Mouse (Mus musculus): ENCODE data around the gene Itprid1.

Itprid1 gene

DNA sequence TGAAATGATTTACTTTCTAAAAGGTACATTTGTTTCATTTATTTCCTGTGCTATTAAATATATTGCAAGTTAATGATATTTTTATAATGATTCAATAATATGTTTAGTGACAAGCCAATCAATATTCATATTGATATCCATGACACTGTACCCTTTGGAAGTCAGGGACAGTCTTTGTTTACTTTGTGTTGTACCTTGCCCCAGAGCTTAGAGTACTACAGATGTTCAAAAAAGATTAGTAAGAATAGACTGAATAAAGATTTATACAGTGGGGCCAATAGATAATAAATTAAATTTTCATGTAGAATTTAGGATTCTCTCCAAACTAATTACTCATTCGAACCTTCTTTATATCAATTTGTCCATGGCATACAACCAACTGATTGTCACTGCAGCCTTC is 50.9 kb downstream of the Itprid1 start:
- DNase-seq (ENCODE audit: low spot score in 2 of 2), result no peak

- no peak for DNase-seq (ENCODE audit: low spot score in 2 of 2)
Measured at GRCm38 (mm10) chr6:55901568-55902328, 65.1 kb downstream of the Itprid1 start.

DNA sequence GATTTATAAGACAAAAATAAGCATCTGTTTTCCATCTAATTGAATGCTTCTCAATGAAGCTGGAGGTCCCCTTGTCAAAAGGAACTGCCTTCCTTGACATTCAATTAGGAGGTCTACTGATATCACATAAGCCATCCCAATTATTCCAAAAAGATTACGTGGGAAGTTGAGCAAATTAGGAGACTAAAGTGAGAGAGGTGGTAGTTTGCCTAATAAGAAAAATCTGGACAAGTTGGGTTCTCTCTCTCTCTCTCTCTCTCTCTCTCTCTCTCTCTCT is 65.6 kb downstream of the Itprid1 start:
- no peak for DNase-seq (ENCODE audit: low spot score in 2 of 2)

DNA sequence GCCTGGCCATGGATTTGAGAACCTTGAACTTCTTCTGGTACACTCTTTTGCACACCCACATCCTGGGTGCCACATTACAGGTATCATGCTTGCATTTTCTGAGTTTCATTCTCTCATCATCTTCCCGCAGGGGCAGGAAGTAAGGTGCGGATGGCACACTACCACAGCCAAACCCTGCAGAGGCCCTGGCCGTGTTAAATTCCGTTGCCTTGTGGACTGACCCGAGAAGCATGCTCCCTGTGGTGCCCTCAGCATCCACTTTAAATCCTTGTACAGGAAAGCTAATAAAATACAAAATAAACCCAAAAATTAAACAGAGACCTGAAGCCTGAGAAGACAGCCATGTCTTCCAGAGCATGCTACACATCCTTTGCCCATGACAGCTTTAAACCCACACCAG is 82.5 kb downstream of the Itprid1 start:
- DNase-seq (ENCODE audit: low spot score in 2 of 2), result no peak

DNA sequence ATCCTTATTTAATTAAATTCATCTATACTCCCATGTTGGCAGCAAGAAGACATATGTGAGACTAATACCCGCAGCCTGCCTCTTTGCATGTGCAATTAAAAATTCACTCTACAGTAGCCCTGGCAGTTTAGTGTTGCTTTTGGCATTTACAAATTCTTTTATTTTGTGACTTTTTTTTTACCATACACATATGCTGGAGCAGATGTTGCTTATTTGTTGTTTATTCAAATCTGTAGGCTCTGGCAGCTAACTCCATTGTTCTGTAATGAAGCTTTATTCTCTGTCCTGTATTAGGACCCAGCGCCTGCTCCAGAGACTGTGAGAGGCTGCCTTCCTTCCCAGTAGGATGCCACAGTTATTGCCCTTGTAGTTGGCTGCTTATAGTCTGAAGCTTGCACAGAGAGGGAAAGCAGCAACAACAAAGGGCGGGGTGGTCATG is 83.6 kb downstream of the Itprid1 start:
- no peak for DNase-seq (ENCODE audit: low spot score in 2 of 2)

DNA sequence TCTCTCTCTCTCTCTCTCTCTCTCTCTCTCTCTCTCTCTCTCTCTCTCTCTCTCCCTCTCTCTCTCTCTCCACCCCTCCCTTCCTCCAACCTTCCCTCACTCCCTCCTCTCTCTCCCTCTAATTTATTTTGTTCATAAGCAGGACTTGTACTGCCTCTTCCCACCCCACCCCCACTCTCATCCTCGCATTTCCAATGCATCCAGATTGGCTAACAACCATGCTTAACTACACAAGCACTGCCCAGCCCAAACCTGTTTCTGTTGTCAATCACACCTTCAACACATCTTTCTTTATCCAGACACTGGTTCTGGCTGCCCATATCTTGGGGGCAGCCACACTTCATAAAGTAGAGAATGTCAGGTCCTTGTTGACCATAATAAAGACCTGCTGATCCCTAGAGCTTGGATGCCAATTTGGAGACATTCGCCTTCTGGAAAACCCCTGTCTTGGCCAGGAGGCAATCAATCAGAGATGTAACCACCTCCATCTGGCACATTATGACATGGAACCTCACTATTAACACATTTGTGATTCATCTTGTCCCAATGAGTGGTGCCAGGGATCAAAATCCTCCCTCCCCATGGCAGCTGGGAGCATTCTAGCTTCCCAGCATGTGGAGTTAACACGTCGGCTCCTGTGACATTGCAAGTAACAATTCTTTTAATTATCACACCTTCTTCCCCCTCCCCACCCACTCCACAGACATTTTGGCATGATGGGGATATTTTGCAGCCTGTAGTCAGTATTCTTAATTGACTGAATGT is 84.4 kb downstream of the Itprid1 start:
- DNase-seq (ENCODE audit: low spot score in 2 of 2), result no peak

- DNase-seq (ENCODE audit: low spot score in 2 of 2), result no peak
Measured at GRCm38 (mm10) chr6:55944709-55945108, 108.0 kb downstream of the Itprid1 start.

GRCm38 (mm10) chr6:55950345-55951110 is 113.8 kb downstream of the Itprid1 start:
- DNase-seq (ENCODE audit: low spot score in 2 of 2), result no peak

- DNase-seq (ENCODE audit: low spot score in 2 of 2), result no peak
Measured at GRCm38 (mm10) chr6:55972998-55973397, 136.3 kb downstream of the Itprid1 start.

DNA sequence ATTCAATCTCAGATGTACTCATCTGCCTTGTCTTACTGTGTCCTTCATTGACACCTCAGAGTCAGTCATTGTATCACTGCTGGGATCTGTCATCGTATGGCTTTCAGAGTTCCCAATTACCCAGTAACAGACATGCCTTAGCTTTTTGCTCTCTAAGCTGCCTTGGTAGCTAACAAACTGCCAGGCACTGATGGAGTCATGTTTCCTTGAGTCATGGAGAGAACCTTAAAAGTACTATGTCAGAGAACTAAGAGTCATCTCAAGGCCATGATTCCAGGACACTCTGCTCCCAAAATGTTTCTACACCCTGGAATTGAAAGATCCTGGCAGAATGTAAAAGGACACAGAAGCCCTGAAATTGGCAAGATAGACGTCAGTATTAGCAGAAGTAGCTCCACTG is 143.1 kb downstream of the Itprid1 start:
- no peak for DNase-seq (ENCODE audit: low spot score in 2 of 2)

DNA sequence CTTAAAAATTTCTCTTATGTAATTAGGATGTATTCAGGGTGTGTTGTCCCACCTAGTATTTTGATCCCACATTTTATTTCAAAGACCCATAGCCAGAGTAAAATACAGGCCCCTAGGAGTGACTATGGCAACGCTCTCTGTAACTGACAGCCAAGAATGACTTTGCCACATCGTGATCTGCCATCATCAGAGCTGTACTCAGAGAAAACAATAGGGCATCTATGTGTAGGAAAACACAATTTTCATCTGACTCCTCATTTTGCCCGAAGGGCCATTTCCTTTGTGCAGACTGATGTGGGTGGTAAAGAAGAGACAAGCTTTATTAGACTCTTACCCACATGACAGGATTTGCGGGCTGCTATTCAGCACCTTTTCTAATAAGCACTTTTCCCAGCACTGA is 172.0 kb downstream of the Itprid1 start:
- no peak for DNase-seq (ENCODE audit: low spot score in 2 of 2)

- DNase-seq (ENCODE audit: low spot score in 2 of 2), result no peak
Measured at GRCm38 (mm10) chr6:56012384-56012783, 175.7 kb downstream of the Itprid1 start.

GRCm38 (mm10) chr6:56017291-56017994 is 180.7 kb downstream of the Itprid1 start, which contains the start of gene Ppp1r17:
TSS of gene Ppp1r17 (plus strand) at chr6:56017497.
- no peak for DNase-seq (ENCODE audit: low spot score in 2 of 2)

GRCm38 (mm10) chr6:56019632-56020031 is 182.9 kb downstream of the Itprid1 start:
- no peak for DNase-seq (ENCODE audit: low spot score in 2 of 2)

GRCm38 (mm10) chr6:56025533-56025932 is 188.8 kb downstream of the Itprid1 start:
- no peak for DNase-seq (ENCODE audit: low spot score in 2 of 2)

DNA sequence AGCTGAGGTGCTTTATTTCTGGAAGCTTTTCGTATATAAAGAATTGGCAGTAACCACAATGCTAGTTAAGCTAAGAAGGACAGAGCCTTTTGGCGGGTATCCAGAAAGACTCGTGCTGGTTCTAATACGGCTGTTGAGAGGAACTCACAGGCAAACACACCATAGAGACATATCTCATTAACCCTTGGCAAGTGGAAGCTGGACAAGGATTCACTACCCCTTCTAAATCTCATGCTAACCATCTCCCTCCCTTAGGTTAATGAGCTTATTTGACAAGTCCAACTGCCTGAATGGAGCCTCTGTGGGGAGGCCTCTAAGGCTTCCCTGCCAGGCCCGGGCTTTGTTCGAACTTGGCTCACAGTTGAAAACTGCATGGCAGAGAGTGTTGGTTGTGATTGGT is 190.6 kb downstream of the Itprid1 start:
- no peak for DNase-seq (ENCODE audit: low spot score in 2 of 2)

DNA sequence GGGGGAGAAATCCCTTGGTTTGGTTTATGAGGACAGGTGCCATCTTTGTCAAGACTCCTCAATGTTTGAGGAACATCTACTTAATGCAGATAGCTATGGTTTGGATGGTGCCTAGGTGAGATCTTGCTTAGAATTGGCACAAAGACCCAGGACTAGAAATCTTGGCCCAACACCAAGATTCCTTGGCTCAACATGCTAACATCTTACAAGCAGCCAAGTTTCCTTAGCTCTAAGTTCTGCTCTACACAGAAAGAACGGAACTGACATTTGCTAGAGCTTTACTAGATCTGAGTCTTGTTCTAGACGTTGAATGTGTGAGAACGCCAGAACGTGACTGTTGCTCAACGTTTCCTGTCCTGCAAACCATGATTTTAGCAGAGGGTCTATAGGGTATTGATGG is 191.3 kb downstream of the Itprid1 start:
- no peak for DNase-seq (ENCODE audit: low spot score in 2 of 2)

Measured in spleen, postnatal 14 days (tissue).